Mouse (Mus musculus) kidney, postnatal 14 days (tissue): ENCODE measurements around the gene Usp25.

ENCODE experiments used
- DNase-seq: peaks from one replicate; pipeline ENCODE4 v3.0.0; 2022; ENCODE audit warnings: mixed read lengths

The Usp25 gene

DNA sequence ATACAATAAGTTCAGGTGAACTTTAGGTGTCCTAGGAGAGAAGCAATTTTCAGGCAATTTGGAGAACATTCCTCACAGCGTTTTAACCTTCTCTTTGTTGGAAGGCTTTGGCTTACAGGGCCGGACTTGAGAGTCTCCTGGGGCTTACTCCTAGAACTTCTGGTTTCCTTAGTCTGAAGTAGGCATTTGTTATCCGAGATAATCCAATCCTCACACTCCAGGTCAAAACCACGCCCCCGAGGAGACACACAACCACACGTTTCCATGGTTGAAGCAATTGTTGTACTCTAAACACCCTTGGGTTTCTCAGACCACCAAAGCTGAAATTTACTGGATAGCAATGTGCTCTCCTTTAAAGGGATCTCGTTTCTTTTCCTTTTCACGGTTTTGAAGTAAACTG is 136.8 kb downstream of the Usp25 start:
- no peak for DNase-seq

DNA sequence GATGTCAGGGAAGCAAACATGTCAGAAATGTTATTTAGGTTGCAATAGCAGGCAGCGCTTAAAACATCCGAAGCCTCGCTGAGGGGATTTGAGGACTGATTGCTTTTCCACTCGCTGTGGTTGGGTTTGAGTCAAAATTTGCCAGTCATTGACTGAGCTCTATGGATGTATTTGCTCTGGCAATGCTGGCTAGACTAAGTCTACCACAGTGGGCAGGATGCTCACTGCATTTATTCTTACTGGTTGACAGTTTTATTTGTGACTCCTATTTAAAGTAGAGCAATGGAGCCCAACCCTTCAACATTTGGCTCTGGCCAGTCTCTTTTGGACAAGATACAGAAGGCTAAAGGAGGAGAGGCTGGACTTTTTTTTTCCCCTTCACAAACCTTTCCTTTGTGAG is 137.4 kb downstream of the Usp25 start:
- DNase-seq, result no peak

GRCm38 (mm10) chr16:77152288-77152687 is 138.8 kb downstream of the Usp25 start:
- DNase-seq, result no peak

DNA sequence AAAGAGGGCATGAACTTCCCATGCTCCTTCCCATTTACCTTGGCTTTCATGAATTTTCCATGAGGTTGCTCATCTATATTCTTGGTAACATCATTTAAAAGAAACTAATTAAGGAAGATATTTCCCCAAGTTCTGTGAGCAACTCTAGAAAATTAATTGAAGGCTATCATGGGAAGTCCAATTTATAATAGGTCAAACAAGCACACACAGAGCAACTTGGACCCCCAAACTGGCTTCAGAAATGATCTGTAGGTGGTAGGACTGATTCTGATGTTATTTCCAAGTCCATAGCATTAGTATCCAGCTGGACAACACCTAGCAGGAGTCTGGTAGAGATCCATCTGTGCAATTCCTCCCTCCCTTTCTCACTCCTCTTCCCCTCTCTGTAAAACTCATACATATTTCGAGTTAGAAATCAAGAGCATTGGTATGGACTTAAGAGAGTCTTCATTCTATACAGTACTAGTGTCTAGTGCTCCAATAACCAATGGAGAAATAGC is 139.8 kb downstream of the Usp25 start:
- no peak for DNase-seq

GRCm38 (mm10) chr16:77153815-77154214 is 140.3 kb downstream of the Usp25 start:
- no peak for DNase-seq

GRCm38 (mm10) chr16:77154831-77155230 is 141.3 kb downstream of the Usp25 start:
- no peak for DNase-seq
